Mouse (Mus musculus) embryonic facial prominence, embryonic 15.5 days (tissue): Measurements from ENCODE around the gene Cd9. TPM values are rescaled to one million over a fixed set of nuclear protein-coding genes. Genes with fewer than 3 reads are reported as not detected.

Source experiments
- ATAC-seq: fragments of 200-750 bp; cut with Nextera tagmentation; 2 replicates; pipeline ENCODE4 v1.8.0; 2017; ENCODE audit warnings: low read depth, moderate TSS enrichment; ENCODE audit not compliant: insufficient number of reproducible peaks, low FRiP score, low TSS enrichment
- H3K27ac ChIP-seq: fragments of 300-500 bp; sonication (generic); replicated peaks from 2 replicates; pipeline ENCODE4 v1.5.1; 2015; ENCODE audit warnings: mild to moderate bottlenecking, inconsistent platforms
- H3K27me3 ChIP-seq: fragments of 300-500 bp; sonication (generic); 2 replicates; pipeline ENCODE4 v1.6.1; 2015; ENCODE audit warnings: inconsistent platforms
- H3K36me3 ChIP-seq: fragments of 300-500 bp; sonication (generic); 2 replicates; pipeline ENCODE4 v1.6.1; 2015; ENCODE audit warnings: mild to moderate bottlenecking, inconsistent platforms
- H3K4me1 ChIP-seq: fragments of 300-500 bp; sonication (generic); 2 replicates; pipeline ENCODE4 v1.6.1; 2015; ENCODE audit warnings: inconsistent platforms
- H3K4me2 ChIP-seq: fragments of 300-500 bp; sonication (generic); replicated peaks from 2 replicates; pipeline ENCODE4 v1.6.1; 2015; ENCODE audit warnings: mild to moderate bottlenecking, inconsistent platforms
- H3K4me3 ChIP-seq: fragments of 300-500 bp; sonication (generic); replicated peaks from 2 replicates; pipeline ENCODE4 v1.5.1; 2015; ENCODE audit warnings: mild to moderate bottlenecking, inconsistent platforms
- H3K9ac ChIP-seq: fragments of 300-500 bp; sonication (generic); 2 replicates; pipeline ENCODE4 v1.6.1; 2015; ENCODE audit warnings: inconsistent platforms
- H3K9me3 ChIP-seq: fragments of 300-500 bp; sonication (generic); replicated peaks from 2 replicates; pipeline ENCODE4 v1.6.1; 2016; ENCODE audit warnings: inconsistent platforms
- WGBS: fragments of 180-500 bp; shearing (Covaris S2); methylation state at CpG from one replicate; pipeline ENCODE4 v1.1.7; 2015; 5-methylcytosine and 5-hydroxymethylcytosine counted together
- polyA plus RNA-seq: library from polyadenylated mRNA; unstranded; fragments of >200 nt; fragmentation: Nextera tagmentation; extraction: Ambion mirVana; gene quantifications from 2 replicates; pipeline ENCODE4 v1.2.1, GENCODE M21; 2015

The Cd9 gene
- polyA plus RNA-seq = 366 and 382 TPM in 2 replicates

GRCm38 (mm10) chr6:125494092-125494871, at the start of gene Cd9:
Gene Cd9 (minus strand): TSS chr6:125494791.
- peak within 1 kb of the TSS; percentile 73 for H3K9ac ChIP-seq
- peak within 1 kb of the TSS; percentile 88 for H3K27ac ChIP-seq
- no peaks in the 10 kb centered on the region for H3K9me3 ChIP-seq
- H3K4me3 ChIP-seq = peak within 1 kb of the TSS; percentile 83
- WGBS = under 1% methylated on average over 61 of the region's 61 CpGs
- H3K36me3 ChIP-seq = no peaks in the 10 kb centered on the region
- peak; percentile 88 for ATAC-seq
- H3K4me1 ChIP-seq = peaks cover 45% of the 10 kb centered on the region
- H3K27me3 ChIP-seq = no peaks in the 10 kb centered on the region
- H3K4me2 ChIP-seq = peak within 1 kb of the TSS; percentile 86

- no peaks in the 10 kb centered on the region for H3K27me3 ChIP-seq
- H3K4me1 ChIP-seq = 0 out of 2 replicates have a peak, but pooled peaks cover 3% of the 10 kb centered on the region
- H3K9ac ChIP-seq = no peak overlapping the region
- 87% methylated on average over 6 of the region's 6 CpGs for WGBS
- ATAC-seq = no peak
- no peak overlapping the region for H3K4me3 ChIP-seq
- no peak overlapping the region for H3K4me2 ChIP-seq
- H3K9me3 ChIP-seq = no peaks in the 10 kb centered on the region
- H3K27ac ChIP-seq = no peak overlapping the region
- no peaks in the 10 kb centered on the region for H3K36me3 ChIP-seq
These were observed 46.7 kb upstream of the Cd9 start for GRCm38 (mm10) chr6:125541296-125541695.

GRCm38 (mm10) chr6:125540826-125541225, 46.2 kb upstream of the Cd9 start:
- Histone ChIP-seq H3K27me3 (no peaks in the 10 kb centered on the region), H3K4me3 (no peak overlapping the region), H3K9me3 (no peaks in the 10 kb centered on the region), H3K27ac (no peak overlapping the region), H3K36me3 (no peaks in the 10 kb centered on the region), H3K9ac (no peak overlapping the region), H3K4me1 (0 out of 2 replicates have a peak, but pooled peaks cover 3% of the 10 kb centered on the region), H3K4me2 (no peak overlapping the region)
- WGBS = 78% methylated on average over 6 of the region's 6 CpGs
- no peak for ATAC-seq

- no peak for ATAC-seq
- 81% methylated on average over 10 of the region's 10 CpGs for WGBS
These were observed 45.6 kb upstream of the Cd9 start for GRCm38 (mm10) chr6:125540199-125540598.

DNA sequence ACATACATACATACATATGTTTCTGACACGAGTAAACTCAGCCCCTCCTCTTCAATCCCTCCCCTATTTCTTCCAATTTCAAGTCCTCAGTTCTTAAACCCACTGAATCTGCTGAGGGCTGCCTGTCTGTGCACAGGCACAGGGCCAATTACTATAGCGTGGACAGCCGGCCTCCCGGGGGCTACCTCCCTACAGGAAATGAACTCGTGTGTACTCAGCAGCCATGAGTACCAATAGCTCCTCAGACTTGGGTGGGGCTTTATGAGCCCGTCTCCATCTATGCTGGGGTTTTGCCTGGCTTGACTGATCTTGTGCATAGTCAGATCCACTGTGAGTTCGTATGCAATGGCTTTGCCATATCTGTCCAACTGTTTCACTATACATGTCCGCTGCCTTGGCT, 44.8 kb upstream of the Cd9 start:
- H3K4me2 ChIP-seq = no peak overlapping the region
- no peaks in the 10 kb centered on the region for H3K9me3 ChIP-seq
- H3K9ac ChIP-seq = no peak overlapping the region
- 54% methylated on average over 8 of the region's 8 CpGs for WGBS
- no peak overlapping the region for H3K4me3 ChIP-seq
- H3K27ac ChIP-seq = no peak overlapping the region
- 0 out of 2 replicates have a peak, but pooled peaks cover 3% of the 10 kb centered on the region for H3K4me1 ChIP-seq
- no peak for ATAC-seq
- H3K36me3 ChIP-seq = no peaks in the 10 kb centered on the region
- H3K27me3 ChIP-seq = no peaks in the 10 kb centered on the region

More at GRCm38 (mm10) chr6:125540199-125540598, 45.6 kb upstream of the Cd9 start:
- no peaks in the 10 kb centered on the region for H3K36me3 ChIP-seq
- H3K27me3 ChIP-seq = no peaks in the 10 kb centered on the region
- no peak overlapping the region for H3K9ac ChIP-seq
- H3K9me3 ChIP-seq = no peaks in the 10 kb centered on the region
- no peak overlapping the region for H3K4me3 ChIP-seq
- 0 out of 2 replicates have a peak, but pooled peaks cover 3% of the 10 kb centered on the region for H3K4me1 ChIP-seq
- H3K4me2 ChIP-seq = no peak overlapping the region
- H3K27ac ChIP-seq = no peak overlapping the region

GRCm38 (mm10) chr6:125538469-125538868, 43.9 kb upstream of the Cd9 start:
- Histone ChIP-seq H3K4me1 (0 out of 2 replicates have a peak, but pooled peaks cover 3% of the 10 kb centered on the region), H3K9me3 (no peaks in the 10 kb centered on the region), H3K4me3 (no peak overlapping the region), H3K4me2 (no peak overlapping the region), H3K36me3 (no peaks in the 10 kb centered on the region), H3K27ac (no peak overlapping the region), H3K27me3 (no peaks in the 10 kb centered on the region), H3K9ac (no peak overlapping the region)
- WGBS = 80% methylated on average over 5 of the region's 5 CpGs
- ATAC-seq = no peak

DNA sequence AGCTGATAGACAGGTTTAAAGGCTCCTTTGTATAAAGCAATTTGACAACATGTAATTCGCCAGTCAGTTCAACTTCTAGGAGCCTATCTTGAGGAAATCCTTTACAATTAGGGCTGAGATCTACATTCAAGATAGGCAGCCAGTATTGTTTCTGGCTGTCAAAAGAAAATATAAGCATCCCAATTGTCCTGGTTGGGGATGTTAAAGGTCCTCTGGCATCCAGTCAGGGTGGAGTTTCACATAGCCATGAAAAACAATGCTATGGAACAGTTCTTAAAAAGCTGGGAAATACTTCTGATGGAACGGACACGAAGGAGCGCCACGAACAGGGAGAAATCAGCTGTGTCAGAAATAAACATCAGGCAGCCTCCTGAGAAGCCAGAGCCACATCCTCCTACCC, 40.4 kb upstream of the Cd9 start:
- H3K4me1 ChIP-seq = 0 out of 2 replicates have a peak, but pooled peaks cover 3% of the 10 kb centered on the region
- ATAC-seq = no peak
- H3K36me3 ChIP-seq = no peaks in the 10 kb centered on the region
- H3K4me3 ChIP-seq = no peak overlapping the region
- no peaks in the 10 kb centered on the region for H3K9me3 ChIP-seq
- H3K9ac ChIP-seq = no peak overlapping the region
- no peak overlapping the region for H3K4me2 ChIP-seq
- WGBS = 73% methylated on average over 5 of the region's 5 CpGs
- no peak overlapping the region for H3K27ac ChIP-seq
- no peaks in the 10 kb centered on the region for H3K27me3 ChIP-seq

GRCm38 (mm10) chr6:125533104-125533650, 38.6 kb upstream of the Cd9 start:
- H3K9me3 ChIP-seq = no peaks in the 10 kb centered on the region
- H3K27ac ChIP-seq = no peak overlapping the region
- ATAC-seq = no peak
- H3K9ac ChIP-seq = no peak overlapping the region
- H3K4me2 ChIP-seq = no peak overlapping the region
- no peaks in the 10 kb centered on the region for H3K36me3 ChIP-seq
- no peaks in the 10 kb centered on the region for H3K27me3 ChIP-seq
- no peak overlapping the region for H3K4me3 ChIP-seq
- H3K4me1 ChIP-seq = no peaks in the 10 kb centered on the region
- 81% methylated on average over 11 of the region's 11 CpGs for WGBS

DNA sequence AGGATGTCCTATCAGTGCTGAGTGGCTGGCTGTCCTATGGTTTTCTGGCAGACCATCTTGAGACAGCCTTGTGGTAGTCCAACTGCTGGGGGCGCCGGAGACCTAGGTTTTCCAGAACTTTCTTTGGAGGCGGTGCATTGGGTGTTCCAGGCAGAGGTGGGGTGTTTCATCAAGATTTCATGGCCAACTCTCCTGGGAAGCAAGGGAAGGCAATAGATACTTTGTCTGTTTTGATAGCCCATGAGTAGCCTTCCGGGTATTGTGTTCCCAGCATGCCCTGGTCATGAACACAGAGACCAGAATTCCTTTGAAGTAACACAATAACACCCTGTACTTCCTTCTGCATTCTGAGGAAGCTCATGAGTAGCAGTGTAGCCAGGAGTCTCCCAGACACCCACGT, 34.9 kb upstream of the Cd9 start:
- Histone ChIP-seq H3K4me1 (no peaks in the 10 kb centered on the region), H3K4me3 (no peak overlapping the region), H3K27ac (no peak overlapping the region), H3K9ac (no peak overlapping the region), H3K36me3 (no peaks in the 10 kb centered on the region), H3K27me3 (no peaks in the 10 kb centered on the region), H3K4me2 (no peak overlapping the region), H3K9me3 (no peaks in the 10 kb centered on the region)
- 79% methylated on average over 5 of the region's 5 CpGs for WGBS
- ATAC-seq = no peak

- 83% methylated on average over 9 of the region's 9 CpGs for WGBS
- H3K27ac ChIP-seq = no peak overlapping the region
These were observed 34.1 kb upstream of the Cd9 start for GRCm38 (mm10) chr6:125528614-125529200.

GRCm38 (mm10) chr6:125526066-125526465, 31.5 kb upstream of the Cd9 start:
- no peaks in the 10 kb centered on the region for H3K27me3 ChIP-seq
- no peak for ATAC-seq
- H3K36me3 ChIP-seq = no peaks in the 10 kb centered on the region

More at GRCm38 (mm10) chr6:125528614-125529200, 34.1 kb upstream of the Cd9 start:
- no peak for ATAC-seq
- H3K4me1 ChIP-seq = no peaks in the 10 kb centered on the region
- no peak overlapping the region for H3K4me2 ChIP-seq
- no peak overlapping the region for H3K9ac ChIP-seq
- no peak overlapping the region for H3K4me3 ChIP-seq
- no peaks in the 10 kb centered on the region for H3K9me3 ChIP-seq
- no peaks in the 10 kb centered on the region for H3K27me3 ChIP-seq
- H3K36me3 ChIP-seq = no peaks in the 10 kb centered on the region

More at GRCm38 (mm10) chr6:125526066-125526465, 31.5 kb upstream of the Cd9 start:
- Histone ChIP-seq H3K9ac (no peak overlapping the region), H3K4me1 (peaks cover 3% of the 10 kb centered on the region; the same call in 1 of the 2 replicates), H3K4me3 (no peak overlapping the region), H3K9me3 (no peaks in the 10 kb centered on the region), H3K4me2 (no peak overlapping the region), H3K27ac (no peak overlapping the region)
- WGBS = 53% methylated on average over 3 of the region's 3 CpGs
